Mouse (Mus musculus) embryonic facial prominence, embryonic 11.5 days (tissue): ENCODE data around the gene Tmed2. TPM values are rescaled to one million over a fixed set of nuclear protein-coding genes. Genes with fewer than 3 reads are reported as not detected.
A peak's percentile ranks its signal among the peaks of the same experiment; 100 is the strongest.
"Not testable (repeated sequence)": the region's sequence is repeated elsewhere in the genome, so short reads cannot be mapped to it uniquely, and the experiment has no call there.

ENCODE experiments used
- ATAC-seq: fragments of 200-750 bp; cut with Nextera tagmentation; replicated peaks from 2 replicates; pipeline ENCODE4 v1.8.0; 2017; ENCODE audit warnings: low read depth; ENCODE audit not compliant: insufficient number of reproducible peaks, low FRiP score, low TSS enrichment
- DNase-seq: peaks from one replicate; pipeline ENCODE4 v3.0.0-alpha.2; 2015; ENCODE audit warnings: low spot score
- H3K27ac ChIP-seq: fragments of 300-500 bp; sonication (generic); replicated peaks from 2 replicates; pipeline ENCODE4 v1.5.1; 2014; ENCODE audit warnings: mild to moderate bottlenecking, low read depth, low read length, control low read depth
- H3K27me3 ChIP-seq: fragments of 300-500 bp; sonication (generic); 2 replicates; pipeline ENCODE4 v1.6.1; 2014; ENCODE audit warnings: mild to moderate bottlenecking, low read length, moderate library complexity, mixed read lengths; ENCODE audit not compliant: control insufficient read depth, insufficient read depth
- H3K36me3 ChIP-seq: fragments of 300-500 bp; sonication (generic); replicated peaks from 2 replicates; pipeline ENCODE4 v1.6.1; 2014; ENCODE audit warnings: low read depth, mild to moderate bottlenecking, low read length, moderate library complexity, mixed read lengths; ENCODE audit not compliant: control insufficient read depth, insufficient read depth
- H3K4me1 ChIP-seq: fragments of 300-500 bp; sonication (generic); 2 replicates; pipeline ENCODE4 v1.6.1; 2014; ENCODE audit warnings: low read length, mixed read lengths; ENCODE audit not compliant: control insufficient read depth, insufficient read depth
- H3K4me2 ChIP-seq: fragments of 300-500 bp; sonication (generic); 2 replicates; pipeline ENCODE4 v1.6.1; 2014; ENCODE audit warnings: low read depth, mild to moderate bottlenecking, control low read depth, low read length, moderate library complexity
- H3K4me3 ChIP-seq: fragments of 300-500 bp; sonication (generic); 2 replicates; pipeline ENCODE4 v1.5.1; 2014; ENCODE audit warnings: low read depth, low read length, control low read depth
- H3K9ac ChIP-seq: fragments of 300-500 bp; sonication (generic); replicated peaks from 2 replicates; pipeline ENCODE4 v1.6.1; 2014; ENCODE audit warnings: mild to moderate bottlenecking, control low read depth, low read length
- H3K9me3 ChIP-seq: fragments of 300-500 bp; sonication (generic); replicated peaks from 2 replicates; pipeline ENCODE4 v1.6.1; 2016; ENCODE audit warnings: mild to moderate bottlenecking, low read length, inconsistent platforms, mixed read lengths; ENCODE audit not compliant: control insufficient read depth
- WGBS: fragments of 180-500 bp; shearing (Covaris S2); extraction: QIAGEN DNeasy Blood & Tissue Kit; methylation state at CpG from one replicate; pipeline ENCODE4 v1.1.7; 2014; 5-methylcytosine and 5-hydroxymethylcytosine counted together
- polyA plus RNA-seq: library from polyadenylated mRNA; unstranded; fragments of >200 nt; fragmentation: Nextera tagmentation; extraction: Ambion mirVana; gene quantifications from 2 replicates; pipeline ENCODE4 v1.2.1, GENCODE M21; 2014

Tmed2 gene
- polyA plus RNA-seq, 1 experiment from 2014 or later, result 564 TPM

GRCm38 (mm10) chr5:124500037-124500436, 40.5 kb upstream of the Tmed2 start:
- H3K36me3 ChIP-seq, H3K4me1 ChIP-seq: not testable (repeated sequence)
- 84% methylated on average over 2 of the region's 4 CpGs for WGBS

GRCm38 (mm10) chr5:124500573-124500972, 39.9 kb upstream of the Tmed2 start:
- ATAC-seq (no peak), DNase-seq (no peak)
- no peaks in the 10 kb centered on the region for H3K9me3 ChIP-seq
- H3K36me3 ChIP-seq, result peaks cover 2% of the 10 kb centered on the region
- no peak overlapping the region for H3K4me3 ChIP-seq
- H3K4me2 ChIP-seq, result no peak overlapping the region
- H3K27ac ChIP-seq, result no peak overlapping the region
- H3K9ac ChIP-seq, result no peak overlapping the region
- H3K4me1 ChIP-seq, result no peaks in the 10 kb centered on the region
- 88% methylated on average over 3 of the region's 3 CpGs for WGBS
- no peaks in the 10 kb centered on the region for H3K27me3 ChIP-seq

More at GRCm38 (mm10) chr5:124500037-124500436, 40.5 kb upstream of the Tmed2 start:
- H3K27ac ChIP-seq, ATAC-seq, H3K9me3 ChIP-seq, H3K4me2 ChIP-seq, H3K27me3 ChIP-seq, H3K4me3 ChIP-seq, H3K9ac ChIP-seq, DNase-seq: not testable (repeated sequence)

GRCm38 (mm10) chr5:124501541-124501940, 39.0 kb upstream of the Tmed2 start:
- Histone ChIP-seq H3K36me3 (peaks cover 2% of the 10 kb centered on the region), H3K27ac (no peak overlapping the region), H3K9ac (no peak overlapping the region), H3K4me1 (no peaks in the 10 kb centered on the region), H3K4me2 (no peak overlapping the region), H3K4me3 (no peak overlapping the region), H3K27me3 (no peaks in the 10 kb centered on the region), H3K9me3 (no peaks in the 10 kb centered on the region)
- no peak for DNase-seq
- ATAC-seq, result no peak
- 88% methylated on average over 10 of the region's 10 CpGs for WGBS

- Histone ChIP-seq H3K9me3 (no peaks in the 10 kb centered on the region), H3K4me2 (no peak overlapping the region), H3K9ac (no peak overlapping the region), H3K4me3 (no peak overlapping the region), H3K27me3 (no peaks in the 10 kb centered on the region), H3K4me1 (no peaks in the 10 kb centered on the region; the same call in 1 of the 2 replicates), H3K27ac (no peak overlapping the region), H3K36me3 (peaks cover 5% of the 10 kb centered on the region; the same call in 1 of the 2 replicates)
- no peak for DNase-seq
- 65% methylated on average over 14 of the region's 14 CpGs for WGBS
- no peak for ATAC-seq
Observed at GRCm38 (mm10) chr5:124503742-124504141, 36.8 kb upstream of the Tmed2 start.

GRCm38 (mm10) chr5:124505235-124505634, 35.3 kb upstream of the Tmed2 start:
- Histone ChIP-seq H3K27me3 (no peaks in the 10 kb centered on the region), H3K4me2 (no peak overlapping the region), H3K9me3 (no peaks in the 10 kb centered on the region), H3K9ac (no peak overlapping the region), H3K4me3 (no peak overlapping the region), H3K36me3 (peaks cover 3% of the 10 kb centered on the region), H3K4me1 (no peaks in the 10 kb centered on the region; the same call in 1 of the 2 replicates), H3K27ac (no peak overlapping the region)
- 91% methylated on average over 4 of the region's 4 CpGs for WGBS
- no peak for ATAC-seq
- no peak for DNase-seq

GRCm38 (mm10) chr5:124506731-124507359, 33.6 kb upstream of the Tmed2 start:
- Histone ChIP-seq H3K27me3 (no peaks in the 10 kb centered on the region), H3K4me2 (no peak overlapping the region), H3K4me1 (no peaks in the 10 kb centered on the region; the same call in 1 of the 2 replicates), H3K9me3 (no peaks in the 10 kb centered on the region), H3K9ac (no peak overlapping the region), H3K36me3 (peaks cover 3% of the 10 kb centered on the region), H3K4me3 (no peak overlapping the region), H3K27ac (no peak overlapping the region)
- WGBS, result 61% methylated on average over 10 of the region's 10 CpGs
- ATAC-seq (peak; percentile 67; the same call in 1 of the 2 replicates), DNase-seq (peak; percentile 28)

- no peak for ATAC-seq
- WGBS, result 92% methylated on average over 6 of the region's 6 CpGs
- peaks cover 12% of the 10 kb centered on the region for H3K36me3 ChIP-seq
Observed at GRCm38 (mm10) chr5:124509200-124509599, 31.3 kb upstream of the Tmed2 start.

GRCm38 (mm10) chr5:124509742-124510237, 30.7 kb upstream of the Tmed2 start:
- H3K9me3 ChIP-seq, result no peaks in the 10 kb centered on the region
- H3K9ac ChIP-seq, result no peak overlapping the region
- H3K27me3 ChIP-seq, result no peaks in the 10 kb centered on the region
- no peak overlapping the region for H3K4me2 ChIP-seq
- H3K27ac ChIP-seq, result no peak overlapping the region
- H3K36me3 ChIP-seq, result peaks cover 15% of the 10 kb centered on the region
- no peak overlapping the region for H3K4me3 ChIP-seq
- WGBS, result 79% methylated on average over 12 of the region's 12 CpGs
- no peaks in the 10 kb centered on the region; the same call in 1 of the 2 replicates for H3K4me1 ChIP-seq
- ATAC-seq (no peak), DNase-seq (no peak)

More at GRCm38 (mm10) chr5:124509200-124509599, 31.3 kb upstream of the Tmed2 start:
- Histone ChIP-seq H3K27me3 (no peaks in the 10 kb centered on the region), H3K4me2 (no peak overlapping the region), H3K9me3 (no peaks in the 10 kb centered on the region), H3K9ac (no peak overlapping the region), H3K27ac (no peak overlapping the region), H3K4me3 (no peak overlapping the region), H3K4me1 (no peaks in the 10 kb centered on the region; the same call in 1 of the 2 replicates)
- DNase-seq, result no peak
